Mouse (Mus musculus) myocyte (in vitro differentiated cells): Measurements from ENCODE around the gene Sec24d. TPM values are rescaled to one million over a fixed set of nuclear protein-coding genes. Genes with fewer than 3 reads are reported as not detected.

ENCODE experiments used
- H3K27me3 ChIP-seq: one replicate; pipeline ENCODE4 v1.6.1; 2011; ENCODE audit not compliant: control insufficient read depth, insufficient read depth, insufficient read length
- H3K36me3 ChIP-seq: one replicate; pipeline ENCODE4 v1.6.1; 2011; ENCODE audit not compliant: control insufficient read depth, insufficient read depth
- H3K4me2 ChIP-seq: one replicate; pipeline ENCODE4 v1.6.1; 2011; ENCODE audit warnings: low read depth, control low read depth
- H3K4me3 ChIP-seq: one replicate; pipeline ENCODE4 v1.5.1; 2011; ENCODE audit warnings: mild to moderate bottlenecking, control low read depth, moderate library complexity
- H3K79me2 ChIP-seq: one replicate; pipeline ENCODE4 v1.6.1; 2011; ENCODE audit not compliant: control insufficient read depth, insufficient read depth
- H3ac ChIP-seq: one replicate; pipeline ENCODE4 v1.6.1; 2011; ENCODE audit not compliant: control insufficient read depth, insufficient read length
- CEBPB ChIP-seq: IDR thresholded peaks from 2 replicates; pipeline ENCODE4 v1.6.1; 2011; ENCODE audit warnings: mild to moderate bottlenecking, moderate library complexity; ENCODE audit not compliant: poor library complexity, insufficient read depth, severe bottlenecking
- E2F4 ChIP-seq: IDR thresholded peaks from one replicate; pipeline ENCODE4 v1.6.1; 2011; ENCODE audit warnings: mild to moderate bottlenecking, control low read depth, moderate library complexity; ENCODE audit not compliant: insufficient read depth
- MAX ChIP-seq: IDR thresholded peaks from one replicate; pipeline ENCODE4 v1.6.1; 2011; ENCODE audit warnings: low read depth, mild to moderate bottlenecking, control low read depth
- MYOD1 ChIP-seq, 3 experiments: IDR thresholded peaks; one replicate each; pipeline ENCODE4 v1.6.1; 2011; ENCODE audit warnings: control low read depth in 2 of 3, low read depth in 2 of 3, mild to moderate bottlenecking in 2 of 3, moderate library complexity in 1 of 3; ENCODE audit not compliant: insufficient read length in 2 of 3, control insufficient read depth in 1 of 3
- MYOG ChIP-seq, 3 experiments: IDR thresholded peaks; one replicate each; pipeline ENCODE4 v1.6.1; 2011; ENCODE audit warnings: control low read depth in 2 of 3, low read depth in 2 of 3, mild to moderate bottlenecking in 2 of 3; ENCODE audit not compliant: insufficient read length in 2 of 3, control insufficient read depth in 1 of 3, insufficient read depth in 1 of 3
- POLR2A ChIP-seq: IDR thresholded peaks from one replicate; pipeline ENCODE4 v1.6.1; 2011; ENCODE audit warnings: low read depth, mild to moderate bottlenecking, control low read depth, moderate library complexity; ENCODE audit not compliant: insufficient read length
- POLR2AphosphoS2 ChIP-seq: IDR thresholded peaks from one replicate; pipeline ENCODE4 v1.6.1; 2011; ENCODE audit warnings: low read depth, control low read depth; ENCODE audit not compliant: insufficient read length
- REST ChIP-seq: IDR thresholded peaks from one replicate; pipeline ENCODE4 v1.6.1; 2011; ENCODE audit warnings: mild to moderate bottlenecking, control low read depth, moderate library complexity; ENCODE audit not compliant: insufficient read depth, insufficient read length
- SRF ChIP-seq: IDR thresholded peaks from one replicate; pipeline ENCODE4 v1.6.1; 2011; ENCODE audit warnings: low read depth; ENCODE audit not compliant: control insufficient read depth, insufficient read length
- TCF12 ChIP-seq: IDR thresholded peaks from one replicate; pipeline ENCODE4 v1.6.1; 2011; ENCODE audit warnings: mild to moderate bottlenecking, control low read depth; ENCODE audit not compliant: poor library complexity, insufficient read depth, severe bottlenecking
- TCF3 ChIP-seq: IDR thresholded peaks from one replicate; pipeline ENCODE4 v1.6.1; 2011; ENCODE audit warnings: low read depth, control low read depth; ENCODE audit not compliant: insufficient read length
- USF1 ChIP-seq: IDR thresholded peaks from one replicate; pipeline ENCODE4 v1.6.1; 2011; ENCODE audit warnings: low read depth, mild to moderate bottlenecking, control low read depth, moderate library complexity
- polyA plus RNA-seq: library from polyadenylated mRNA; unstranded; fragments of >200 nt; fragmentation: generic; extraction: Trizol; gene quantifications from one replicate; pipeline ENCODE4 v1.2.1, GENCODE M21; 2012; ENCODE audit warnings: missing spikeins

Sec24d gene
- polyA plus RNA-seq, 1 experiment: 36.8 TPM

- no peak overlapping the region for H3ac ChIP-seq
- TF ChIP-seq CEBPB: no peak
- TF ChIP-seq E2F4: no peak
- TF ChIP-seq TCF3: peak; percentile 34
- TF ChIP-seq MYOG (IDR thresholded peaks at IDR 0.05; ENCODE audit: control insufficient read depth in 1 of 3, insufficient read depth in 1 of 3, insufficient read length in 2 of 3, low read depth in 2 of 3): peak in 2 of 3 experiments; percentile 15 to 63
- TF ChIP-seq REST: no peak
- no peak for TF ChIP-seq TCF12
- no peak for TF ChIP-seq POLR2A
- TF ChIP-seq MYOD1 (IDR thresholded peaks at IDR 0.05; ENCODE audit: control insufficient read depth in 1 of 3, insufficient read length in 2 of 3, low read depth in 2 of 3): peak; percentile 29 to 78 (median 44)
- no peak for TF ChIP-seq USF1
- no peak for TF ChIP-seq MAX
- no peak for TF ChIP-seq POLR2AphosphoS2
- no peak for TF ChIP-seq SRF
- peaks cover 33% of the 10 kb centered on the region for H3K79me2 ChIP-seq
- no peak overlapping the region for H3K4me3 ChIP-seq
- no peak overlapping the region for H3K4me2 ChIP-seq
- H3K36me3 ChIP-seq: peaks cover 19% of the 10 kb centered on the region
- H3K27me3 ChIP-seq: no peaks in the 10 kb centered on the region
These were observed 17.0 kb downstream of the Sec24d start for GRCm38 (mm10) chr3:123284284-123284683.

DNA sequence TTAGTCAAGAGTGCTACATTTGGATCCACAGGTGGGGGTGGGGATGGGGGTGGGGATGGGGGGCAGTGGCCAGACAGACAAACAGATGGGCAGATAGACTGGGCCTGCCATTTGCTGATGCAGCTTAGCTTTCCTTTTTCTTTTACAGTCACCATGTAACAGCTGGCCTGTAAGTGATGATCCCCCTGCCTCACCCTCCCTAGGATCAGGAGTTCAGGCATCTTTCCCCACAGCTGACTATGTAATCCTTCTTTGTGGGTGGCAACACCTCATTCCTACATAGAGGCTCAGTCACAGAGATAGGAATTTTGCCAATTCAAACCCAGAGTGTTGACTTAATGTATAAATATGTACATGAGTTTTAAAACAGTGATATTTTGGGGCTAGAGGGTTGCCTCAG is 18.4 kb downstream of the Sec24d start:
- TF ChIP-seq MAX (no peak), POLR2AphosphoS2 (no peak), MYOG (IDR thresholded peaks at IDR 0.05; ENCODE audit: control insufficient read depth in 1 of 3, insufficient read depth in 1 of 3, insufficient read length in 2 of 3, low read depth in 2 of 3) (peak in 2 of 3 experiments; percentile 84), CEBPB (no peak), TCF3 (no peak), TCF12 (peak; percentile 74), POLR2A (no peak), REST (no peak), MYOD1 (IDR thresholded peaks at IDR 0.05; ENCODE audit: control insufficient read depth in 1 of 3, insufficient read length in 2 of 3, low read depth in 2 of 3) (peak; percentile 28 to 79 (median 72)), E2F4 (no peak), SRF (no peak), USF1 (no peak)
- Histone ChIP-seq H3K27me3 (no peaks in the 10 kb centered on the region), H3ac (no peak overlapping the region), H3K4me2 (no peak overlapping the region), H3K4me3 (no peak overlapping the region), H3K36me3 (peaks cover 17% of the 10 kb centered on the region), H3K79me2 (peaks cover 45% of the 10 kb centered on the region)

- Histone ChIP-seq H3K79me2 (peaks cover 36% of the 10 kb centered on the region), H3K4me3 (no peak overlapping the region), H3K27me3 (no peaks in the 10 kb centered on the region), H3K4me2 (no peak overlapping the region), H3ac (no peak overlapping the region), H3K36me3 (peaks cover 16% of the 10 kb centered on the region)
- TF ChIP-seq CEBPB (no peak), MAX (no peak), POLR2A (no peak), MYOD1 (IDR thresholded peaks at IDR 0.05; ENCODE audit: control insufficient read depth in 1 of 3, insufficient read length in 2 of 3, low read depth in 2 of 3) (no peak), TCF3 (no peak), MYOG (IDR thresholded peaks at IDR 0.05; ENCODE audit: control insufficient read depth in 1 of 3, insufficient read depth in 1 of 3, insufficient read length in 2 of 3, low read depth in 2 of 3) (no peak), POLR2AphosphoS2 (no peak), USF1 (no peak), REST (no peak), TCF12 (no peak)
These were observed 21.8 kb downstream of the Sec24d start for GRCm38 (mm10) chr3:123288856-123289570.

GRCm38 (mm10) chr3:123291670-123292069 is 24.4 kb downstream of the Sec24d start:
- Histone ChIP-seq H3ac (no peak overlapping the region), H3K79me2 (peaks cover 33% of the 10 kb centered on the region), H3K27me3 (no peaks in the 10 kb centered on the region), H3K36me3 (peaks cover 20% of the 10 kb centered on the region), H3K4me2 (no peak overlapping the region), H3K4me3 (no peak overlapping the region)
- TF ChIP-seq E2F4: no peak
- no peak for TF ChIP-seq TCF12
- TF ChIP-seq CEBPB: no peak
- no peak for TF ChIP-seq POLR2AphosphoS2
- no peak for TF ChIP-seq POLR2A
- TF ChIP-seq SRF: no peak
- no peak for TF ChIP-seq MAX
- TF ChIP-seq MYOD1 (IDR thresholded peaks at IDR 0.05; ENCODE audit: control insufficient read depth in 1 of 3, insufficient read length in 2 of 3, low read depth in 2 of 3): no peak
- no peak for TF ChIP-seq USF1
- TF ChIP-seq MYOG (IDR thresholded peaks at IDR 0.05; ENCODE audit: control insufficient read depth in 1 of 3, insufficient read depth in 1 of 3, insufficient read length in 2 of 3, low read depth in 2 of 3): no peak
- no peak for TF ChIP-seq REST
- TF ChIP-seq TCF3: no peak
